Mouse (Mus musculus): ENCODE data around the gene Osbpl2. TPM values are rescaled to one million over a fixed set of nuclear protein-coding genes. Genes with fewer than 3 reads are reported as not detected.

Gene Osbpl2
- total RNA-seq (2021) = 10 to 100 TPM; 16.3 to 18.6 TPM
- long read RNA-seq, experiment 1, transcript Osbpl2-201 (14 exons, 2,805 nt) = major isoform, 33 of 40 reads
- long read RNA-seq, experiment 1, partial matches to known transcripts = 3 of 40 reads
- long read RNA-seq, experiment 1, other reads (novel, unspliced or antisense) = 3 of 40 reads
- long read RNA-seq, experiment 2, transcript Osbpl2-201 (14 exons, 2,805 nt) = major isoform, 46 of 76 reads
- long read RNA-seq, experiment 2, partial matches to known transcripts = 15 of 76 reads
- long read RNA-seq, experiment 2, other reads (novel, unspliced or antisense) = 15 of 76 reads

- peak; percentile 100 for DNase-seq
- intact Hi-C loops (cut with DNase I) = loop anchor here (5.0 kb wide), 1 partner anchor 97 kb away; the partner anchor contains the start of gene Lsm14b
- H3K27ac ChIP-seq = peak within 1 kb of the TSS; percentile 94
- no peak for TF ChIP-seq CTCF (IDR thresholded peaks at IDR 0.05)
- H3K4me3 ChIP-seq = peak within 1 kb of the TSS; percentile 98
Observed at GRCm38 (mm10) chr2:180118661-180119438, at the start of gene Osbpl2. Gene Osbpl2, plus strand, starts transcription at chr2:180119306.

GRCm38 (mm10) chr2:180069770-180070480 is 49.2 kb upstream of the Osbpl2 start:
- intact Hi-C loops (cut with DNase I) = loop anchor here (1.0 to 5.0 kb wide), 2 partner anchors 42 to 99 kb away; no protein-coding TSS in a partner anchor
- H3K4me3 ChIP-seq = peak overlapping the region; percentile 92
- TF ChIP-seq CTCF (IDR thresholded peaks at IDR 0.05) = no peak
- no peak for DNase-seq
- H3K27ac ChIP-seq = peak overlapping the region; percentile 97

- Histone ChIP-seq H3K4me3 (peak within 1 kb of the TSS; percentile 92), H3K27ac (peak within 1 kb of the TSS; percentile 97)
- DNase-seq = peak; percentile 97
- intact Hi-C loops (cut with DNase I) = loop anchor here (1.0 to 5.0 kb wide), 2 partner anchors 42 to 99 kb away; no protein-coding TSS in a partner anchor
- TF ChIP-seq CTCF (IDR thresholded peaks at IDR 0.05) = peak; percentile 17; the same call in 1 of the 2 replicates
Observed at GRCm38 (mm10) chr2:180070481-180071453, 48.3 kb upstream of the Osbpl2 start, which contains the start of gene Mtg2. Gene Mtg2, plus strand, starts transcription at chr2:180070588.

GRCm38 (mm10) chr2:180071671-180072070 is 47.4 kb upstream of the Osbpl2 start:
- no peak for TF ChIP-seq CTCF (IDR thresholded peaks at IDR 0.05)
- no peak overlapping the region for H3K4me3 ChIP-seq
- intact Hi-C loops (cut with DNase I) = loop anchor here (5.0 kb wide), 1 partner anchor 41 kb away; no protein-coding TSS in a partner anchor
- DNase-seq = no peak
- no peak overlapping the region for H3K27ac ChIP-seq

- DNase-seq = no peak
- intact Hi-C loops (cut with DNase I) = loop anchor here (5.0 kb wide), 1 partner anchor 39 kb away; no protein-coding TSS in a partner anchor
- H3K27ac ChIP-seq = no peak overlapping the region
- no peak for TF ChIP-seq CTCF (IDR thresholded peaks at IDR 0.05)
- no peak overlapping the region for H3K4me3 ChIP-seq
Observed at GRCm38 (mm10) chr2:180072886-180073285, 46.2 kb upstream of the Osbpl2 start.

- TF ChIP-seq CTCF (IDR thresholded peaks at IDR 0.05) = no peak
- H3K4me3 ChIP-seq = no peak overlapping the region
- intact Hi-C loops (cut with DNase I) = no loop called here
- no peak for DNase-seq
- no peak overlapping the region for H3K27ac ChIP-seq
Observed at GRCm38 (mm10) chr2:180077622-180078021, 41.5 kb upstream of the Osbpl2 start.

- no peak for TF ChIP-seq CTCF (IDR thresholded peaks at IDR 0.05)
- intact Hi-C loops (cut with DNase I) = no loop called here
- Histone ChIP-seq H3K4me3 (no peak overlapping the region), H3K27ac (no peak overlapping the region)
- no peak for DNase-seq
Observed at GRCm38 (mm10) chr2:180080680-180081079, 38.4 kb upstream of the Osbpl2 start.

GRCm38 (mm10) chr2:180083063-180083462 is 36.0 kb upstream of the Osbpl2 start:
- Histone ChIP-seq H3K4me3 (no peak overlapping the region), H3K27ac (no peak overlapping the region)
- intact Hi-C loops (cut with DNase I) = no loop called here
- no peak for DNase-seq
- TF ChIP-seq CTCF (IDR thresholded peaks at IDR 0.05) = no peak

- intact Hi-C loops (cut with DNase I) = no loop called here
- Histone ChIP-seq H3K27ac (no peak overlapping the region), H3K4me3 (no peak overlapping the region)
- no peak for DNase-seq
- no peak for TF ChIP-seq CTCF (IDR thresholded peaks at IDR 0.05)
Observed at GRCm38 (mm10) chr2:180084565-180084964, 34.5 kb upstream of the Osbpl2 start.

GRCm38 (mm10) chr2:180085926-180086636 is 33.0 kb upstream of the Osbpl2 start:
- DNase-seq = no peak
- no peak for TF ChIP-seq CTCF (IDR thresholded peaks at IDR 0.05)
- no peak overlapping the region for H3K27ac ChIP-seq
- no peak overlapping the region for H3K4me3 ChIP-seq
- intact Hi-C loops (cut with DNase I) = no loop called here

- no peak overlapping the region for H3K27ac ChIP-seq
- no peak overlapping the region for H3K4me3 ChIP-seq
- intact Hi-C loops (cut with DNase I) = no loop called here
- no peak for TF ChIP-seq CTCF (IDR thresholded peaks at IDR 0.05)
- no peak for DNase-seq
Observed at GRCm38 (mm10) chr2:180086637-180087027, 32.5 kb upstream of the Osbpl2 start.
